Mouse (Mus musculus): Measurements from ENCODE around the gene Ago3. TPM values are rescaled to one million over a fixed set of nuclear protein-coding genes. Genes with fewer than 3 reads are reported as not detected.

Gene Ago3
- total RNA-seq, 1 experiment from 2014 or later, result 9.7 TPM

DNA sequence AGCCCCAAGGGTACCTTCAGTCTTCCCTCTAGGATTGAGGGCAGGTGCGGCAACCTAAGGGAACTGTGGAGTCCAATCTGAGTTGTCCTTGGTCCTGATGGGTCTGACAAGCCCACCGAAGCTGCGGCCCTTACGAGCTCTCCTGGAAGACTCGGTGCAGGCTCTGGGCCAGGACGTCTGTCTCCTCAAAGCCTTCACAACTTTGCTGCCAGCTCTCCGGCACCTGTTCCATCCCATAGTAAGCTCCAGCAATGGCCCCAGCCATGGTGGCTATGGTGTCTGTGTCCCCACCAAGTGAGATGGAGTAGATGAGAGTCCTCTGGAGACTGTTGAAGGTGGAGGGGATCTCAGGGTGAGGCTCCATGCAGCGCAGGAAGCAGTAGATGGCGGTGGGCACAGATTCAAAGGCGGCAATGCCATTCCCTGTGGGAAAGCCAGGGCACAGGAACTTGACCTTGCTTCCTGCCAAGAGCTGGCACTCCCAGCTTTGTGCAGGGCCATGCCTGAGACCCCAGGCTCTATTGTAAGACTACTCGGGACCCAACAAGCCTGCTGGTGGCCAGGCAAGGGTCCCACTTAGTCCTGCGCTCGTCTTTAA, 112.8 kb downstream of the Ago3 start:
- ATAC-seq (ENCODE audit: extremely low read depth, insufficient number of reproducible peaks, low FRiP score, poor library complexity, severe bottlenecking), result no peak

DNA sequence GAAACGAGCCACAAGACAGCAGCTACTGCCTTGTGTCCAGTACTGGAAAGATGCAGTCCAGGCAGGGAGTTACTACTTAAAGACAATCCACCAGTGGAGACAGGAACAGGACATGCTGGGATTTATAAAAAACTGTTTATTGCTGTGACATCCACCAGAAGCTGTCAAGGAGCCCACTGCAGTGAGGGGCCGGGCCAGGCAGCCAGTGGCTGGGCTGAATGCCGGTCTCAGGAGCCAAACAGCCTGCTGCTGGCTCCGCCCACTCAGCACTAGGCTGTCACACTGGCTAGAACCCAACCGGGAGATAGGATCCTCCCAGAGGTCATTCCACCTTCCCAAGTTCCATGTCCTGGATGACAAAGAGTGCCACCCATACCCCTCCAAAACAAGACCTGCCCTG, 113.4 kb downstream of the Ago3 start:
- ATAC-seq (ENCODE audit: extremely low read depth, insufficient number of reproducible peaks, low FRiP score, poor library complexity, severe bottlenecking), result no peak

DNA sequence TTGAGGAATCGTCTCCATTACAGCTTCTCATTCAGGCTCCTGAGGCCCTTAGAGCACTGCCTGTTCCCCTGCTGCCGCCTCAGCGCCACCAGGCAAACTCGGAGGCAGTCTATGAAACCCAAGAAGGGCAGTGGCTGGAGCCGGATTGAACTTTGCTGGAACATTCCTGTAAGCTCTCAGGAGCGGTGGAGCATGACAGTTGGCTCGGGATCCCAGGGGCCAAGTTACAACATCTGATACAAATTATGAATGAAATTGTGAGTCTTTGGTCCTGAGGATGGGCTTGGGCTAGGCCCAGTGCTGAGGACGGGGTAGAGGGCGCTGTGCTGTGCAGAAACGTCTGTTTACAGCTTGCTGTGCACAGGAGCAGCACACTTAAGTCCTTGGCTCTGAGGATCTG, 115.0 kb downstream of the Ago3 start:
- no peak for ATAC-seq (ENCODE audit: extremely low read depth, insufficient number of reproducible peaks, low FRiP score, poor library complexity, severe bottlenecking)

DNA sequence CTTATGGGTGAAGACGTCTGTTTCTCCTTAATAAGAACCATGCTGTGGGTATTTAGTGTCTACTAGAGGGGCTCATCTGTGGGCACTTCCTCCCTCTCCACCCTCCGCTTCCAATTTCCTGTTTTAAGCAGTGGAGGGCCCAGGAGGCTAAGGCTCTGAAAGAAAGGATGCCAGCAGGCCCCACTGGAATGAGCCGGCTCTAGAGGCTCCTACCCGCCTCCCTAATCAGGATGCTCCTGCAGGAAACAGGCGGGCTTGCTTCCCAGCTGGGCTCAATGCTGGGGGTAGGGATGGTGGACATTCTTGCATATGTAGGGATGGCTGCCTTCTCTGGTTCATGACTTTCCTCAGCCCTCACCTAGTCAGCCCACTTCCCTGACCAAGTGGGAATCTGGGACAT, 116.2 kb downstream of the Ago3 start:
- no peak for ATAC-seq (ENCODE audit: extremely low read depth, insufficient number of reproducible peaks, low FRiP score, poor library complexity, severe bottlenecking)

DNA sequence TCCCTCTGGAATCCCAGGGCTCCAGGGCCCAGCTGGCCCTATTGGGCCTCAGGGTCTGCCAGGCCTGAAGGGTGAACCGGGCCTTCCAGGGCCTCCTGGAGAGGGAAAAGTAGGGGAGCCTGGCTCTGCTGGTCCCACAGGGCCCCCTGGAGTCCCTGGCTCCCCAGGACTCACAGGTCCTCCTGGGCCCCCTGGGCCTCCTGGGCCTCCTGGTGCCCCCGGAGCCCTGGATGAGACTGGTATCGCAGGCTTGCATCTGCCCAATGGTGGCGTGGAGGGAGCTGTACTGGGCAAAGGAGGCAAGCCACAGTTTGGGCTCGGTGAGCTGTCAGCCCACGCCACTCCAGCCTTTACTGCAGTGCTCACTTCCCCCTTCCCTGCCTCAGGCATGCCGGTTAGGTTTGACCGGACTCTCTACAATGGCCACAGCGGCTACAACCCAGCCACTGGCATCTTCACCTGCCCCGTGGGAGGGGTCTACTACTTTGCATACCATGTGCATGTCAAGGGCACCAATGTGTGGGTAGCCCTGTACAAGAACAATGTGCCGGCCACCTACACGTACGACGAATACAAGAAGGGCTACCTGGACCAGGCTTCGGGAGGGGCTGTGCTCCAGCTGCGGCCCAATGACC, 117.7 kb downstream of the Ago3 start:
- ATAC-seq (ENCODE audit: extremely low read depth, insufficient number of reproducible peaks, low FRiP score, poor library complexity, severe bottlenecking), result no peak

DNA sequence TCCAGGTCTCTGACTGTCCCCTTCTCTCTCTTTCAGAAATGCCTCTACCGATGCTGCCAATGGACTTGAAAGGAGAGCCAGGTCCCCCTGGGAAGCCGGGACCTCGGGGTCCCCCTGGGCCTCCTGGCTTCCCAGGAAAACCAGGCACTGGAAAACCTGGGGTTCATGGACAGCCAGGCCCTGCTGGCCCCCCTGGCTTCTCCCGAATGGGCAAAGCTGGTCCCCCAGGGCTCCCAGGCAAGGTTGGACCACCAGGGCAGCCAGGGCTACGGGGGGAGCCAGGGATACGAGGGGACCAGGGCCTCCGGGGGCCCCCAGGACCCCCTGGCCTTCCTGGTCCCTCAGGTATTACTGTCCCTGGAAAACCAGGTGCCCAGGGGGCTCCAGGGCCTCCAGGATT, 119.0 kb downstream of the Ago3 start:
- ATAC-seq (ENCODE audit: extremely low read depth, insufficient number of reproducible peaks, low FRiP score, poor library complexity, severe bottlenecking), result no peak

DNA sequence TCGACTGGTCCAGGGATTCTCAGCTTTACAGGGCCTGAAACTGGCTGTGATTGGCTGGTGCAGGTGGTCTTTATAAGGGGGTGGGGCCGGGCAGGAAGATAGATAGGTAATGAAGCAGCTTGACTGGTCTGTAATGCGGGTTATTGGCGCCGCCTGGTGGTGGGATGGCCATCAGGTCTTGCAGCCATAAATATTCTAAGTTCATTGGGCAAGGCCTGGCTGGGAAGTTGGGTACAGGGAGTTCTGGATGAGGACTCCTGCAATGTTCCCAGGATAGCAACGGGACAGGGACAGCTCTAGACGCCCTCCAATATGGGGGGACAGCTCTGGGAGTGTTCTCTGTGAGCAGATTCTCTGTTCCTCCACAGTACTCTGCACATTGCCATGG, 119.4 kb downstream of the Ago3 start:
- peak; percentile 31; the same call in 1 of the 2 replicates for ATAC-seq (ENCODE audit: extremely low read depth, insufficient number of reproducible peaks, low FRiP score, poor library complexity, severe bottlenecking)

DNA sequence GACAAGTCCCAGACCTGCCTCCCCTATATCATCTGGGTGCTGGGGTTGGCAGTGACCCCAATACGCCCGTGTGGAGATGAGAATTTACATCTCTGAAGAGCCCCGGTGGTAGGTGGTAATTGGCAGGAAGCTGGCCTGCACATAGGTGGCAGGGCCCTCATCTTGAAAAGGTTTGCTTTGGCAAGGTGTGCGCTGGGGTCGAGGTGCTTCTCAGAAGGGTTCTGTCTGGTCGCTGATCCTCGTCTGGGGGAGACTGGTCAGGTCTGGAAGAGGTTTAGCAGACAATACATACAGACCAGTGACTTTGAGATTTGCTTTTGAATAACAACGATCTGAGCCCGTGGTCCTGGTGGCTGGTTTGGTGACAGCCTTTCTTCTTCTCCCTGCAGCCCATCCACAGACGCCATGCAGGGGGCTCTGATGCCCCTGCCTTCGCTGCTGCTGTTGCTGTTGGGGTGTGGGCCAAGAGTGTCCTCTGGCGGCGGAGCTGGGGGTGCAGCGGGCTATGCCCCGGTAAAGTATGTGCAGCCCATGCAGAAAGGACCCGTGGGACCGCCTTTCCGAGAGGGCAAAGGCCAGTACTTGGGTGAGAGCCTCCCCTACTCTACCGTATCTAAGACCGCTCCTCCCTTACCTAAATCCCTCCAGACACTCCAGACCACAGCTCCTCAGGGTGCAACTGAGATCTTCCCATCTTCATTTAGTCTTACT, 120.0 kb downstream of the Ago3 start:
- ATAC-seq (ENCODE audit: extremely low read depth, insufficient number of reproducible peaks, low FRiP score, poor library complexity, severe bottlenecking), result no peak

DNA sequence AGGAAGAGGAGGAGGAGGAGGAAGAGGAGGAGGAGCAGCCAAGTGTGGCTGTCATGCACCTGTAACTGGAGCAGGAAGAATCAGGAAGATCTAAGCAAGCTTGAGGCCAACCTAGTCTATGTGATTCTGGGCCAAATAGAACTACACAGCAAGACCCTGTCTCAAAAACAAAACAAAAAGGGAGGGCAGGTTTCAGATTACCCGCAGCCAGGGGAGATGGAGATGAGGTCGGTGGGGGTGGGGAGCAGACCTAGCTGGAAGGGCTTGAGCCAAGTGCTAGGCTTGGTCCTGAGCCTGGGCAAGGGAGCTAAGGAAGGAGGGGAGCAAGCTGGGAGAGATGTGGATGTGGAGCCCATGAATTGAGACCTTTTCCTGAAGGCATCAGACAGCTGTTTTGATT, 122.5 kb downstream of the Ago3 start:
- no peak for ATAC-seq (ENCODE audit: extremely low read depth, insufficient number of reproducible peaks, low FRiP score, poor library complexity, severe bottlenecking)

DNA sequence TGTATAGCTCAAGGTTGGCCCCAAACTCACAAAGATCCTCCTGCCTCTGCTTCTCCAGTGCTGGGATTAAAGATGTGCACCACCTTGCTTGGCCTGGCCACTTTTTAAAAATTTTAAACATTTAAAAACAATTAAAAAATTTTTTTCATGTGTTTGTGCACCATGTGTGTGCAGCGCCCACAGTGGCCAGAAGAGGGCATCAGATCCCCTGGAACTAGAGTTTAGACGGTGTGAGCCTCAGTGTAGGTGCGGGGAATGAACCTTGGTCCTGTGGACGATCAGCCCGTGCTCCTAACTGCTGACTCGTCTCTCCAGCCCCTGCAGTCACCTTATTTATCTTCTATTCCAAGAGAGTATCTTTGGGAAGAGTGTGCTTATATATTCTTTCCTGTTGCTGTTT, 123.3 kb downstream of the Ago3 start:
- ATAC-seq (ENCODE audit: extremely low read depth, insufficient number of reproducible peaks, low FRiP score, poor library complexity, severe bottlenecking), result no peak

DNA sequence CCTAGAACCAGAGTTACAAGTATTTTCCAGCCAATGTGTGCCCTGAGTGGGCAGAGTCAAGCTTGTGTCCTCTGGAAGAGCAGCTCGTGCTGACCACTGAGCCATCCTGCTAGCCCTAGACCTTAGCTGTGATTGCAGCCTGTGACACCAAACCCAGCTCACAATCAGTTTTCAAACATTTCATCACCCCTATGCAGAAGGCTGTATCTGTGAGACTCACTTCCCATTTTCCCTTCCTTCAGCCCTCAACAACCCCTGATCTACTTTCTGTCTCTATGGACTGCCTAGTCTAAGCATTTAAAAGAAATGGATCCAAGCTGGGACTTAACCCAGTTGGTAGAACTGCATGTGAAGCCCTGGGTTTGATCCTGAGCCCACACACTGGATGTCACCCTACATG, 123.9 kb downstream of the Ago3 start:
- no peak for ATAC-seq (ENCODE audit: extremely low read depth, insufficient number of reproducible peaks, low FRiP score, poor library complexity, severe bottlenecking)

DNA sequence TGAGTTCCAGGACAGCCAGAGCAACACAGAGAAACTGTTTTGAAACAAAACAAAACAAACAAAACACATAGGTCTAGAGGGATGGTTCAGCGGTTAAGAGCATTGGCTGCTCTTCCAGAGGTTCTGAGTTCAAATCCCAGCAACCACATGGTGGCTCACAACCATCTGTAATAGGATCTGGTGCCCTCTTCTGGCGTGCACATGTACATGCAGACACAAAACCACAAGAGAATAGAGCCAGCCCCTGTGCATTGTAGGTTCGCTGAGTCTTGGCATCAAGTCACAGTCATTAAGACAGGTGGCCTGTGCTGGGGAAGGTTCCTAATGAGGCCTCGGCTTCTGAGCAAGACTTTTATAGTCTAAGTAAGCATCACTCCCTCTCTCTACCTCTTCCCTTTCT, 125.5 kb downstream of the Ago3 start:
- no peak for ATAC-seq (ENCODE audit: extremely low read depth, insufficient number of reproducible peaks, low FRiP score, poor library complexity, severe bottlenecking)

DNA sequence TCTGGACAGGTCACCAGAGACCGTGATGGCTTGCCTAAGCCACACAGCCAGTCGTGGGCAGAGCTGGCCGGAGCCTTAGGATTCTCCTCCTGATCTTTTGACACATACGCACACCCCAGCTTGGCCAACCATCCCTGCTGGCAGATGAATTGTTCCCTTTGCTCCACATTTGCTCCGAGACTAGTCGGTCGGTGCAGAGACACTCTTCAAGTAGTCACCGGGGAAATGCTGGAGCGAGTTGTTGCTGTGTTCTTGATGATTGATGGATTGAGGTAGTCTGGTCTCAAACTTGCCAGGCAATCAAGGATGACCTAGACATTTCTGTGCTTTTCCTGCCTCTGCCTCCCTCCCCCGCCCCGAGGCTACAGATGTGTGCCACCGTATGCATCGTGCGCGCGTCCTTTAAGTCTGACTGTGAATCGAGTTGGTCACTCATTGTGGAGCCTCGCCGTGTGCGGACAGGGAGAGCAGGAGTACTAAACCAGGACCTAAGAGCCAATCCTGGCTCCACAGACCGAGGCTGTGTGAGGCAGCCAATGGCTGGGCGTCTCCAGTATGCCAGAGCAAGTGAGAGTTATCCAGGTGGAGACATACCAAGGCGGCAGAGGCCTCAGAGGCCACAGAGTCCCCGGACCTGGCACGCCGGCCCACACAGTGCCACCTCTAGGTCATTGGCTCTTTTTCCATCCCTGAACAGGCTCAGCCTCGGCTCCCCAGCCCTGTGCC, 127.6 kb downstream of the Ago3 start:
- ATAC-seq (ENCODE audit: extremely low read depth, insufficient number of reproducible peaks, low FRiP score, poor library complexity, severe bottlenecking), result no peak

DNA sequence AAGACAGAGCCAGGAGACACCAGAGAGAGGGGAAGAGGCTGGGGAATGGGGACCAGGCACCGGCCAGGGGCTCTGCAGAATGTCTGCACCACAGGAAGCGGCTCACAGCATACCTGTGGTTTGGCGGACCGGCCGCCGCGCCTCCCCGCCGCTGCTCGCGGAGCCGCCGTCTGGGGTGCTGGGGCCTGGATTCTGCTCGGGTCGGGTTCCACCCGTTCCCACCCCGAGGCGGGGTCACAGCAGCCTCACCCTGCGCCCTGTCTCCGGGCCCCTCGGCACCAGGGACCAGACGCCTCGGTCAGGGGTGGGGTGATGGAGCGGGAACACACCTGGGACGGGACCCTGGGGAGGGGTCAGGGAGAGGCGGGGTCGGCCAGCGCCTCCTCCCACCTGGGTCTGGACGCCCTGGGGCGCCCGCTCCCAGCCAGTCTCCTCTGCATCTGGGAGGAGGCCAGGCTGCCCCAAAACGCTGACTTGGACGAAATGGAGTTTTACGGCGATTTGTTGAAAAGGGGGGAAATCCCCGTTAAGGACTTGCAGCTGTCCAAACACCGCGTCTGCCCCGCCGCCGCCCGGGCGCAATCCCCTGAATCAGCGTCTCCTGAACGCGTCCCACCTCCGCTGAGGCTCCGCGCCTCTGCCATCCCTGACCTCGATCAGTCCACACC, 128.3 kb downstream of the Ago3 start:
- no peak for ATAC-seq (ENCODE audit: extremely low read depth, insufficient number of reproducible peaks, low FRiP score, poor library complexity, severe bottlenecking)

DNA sequence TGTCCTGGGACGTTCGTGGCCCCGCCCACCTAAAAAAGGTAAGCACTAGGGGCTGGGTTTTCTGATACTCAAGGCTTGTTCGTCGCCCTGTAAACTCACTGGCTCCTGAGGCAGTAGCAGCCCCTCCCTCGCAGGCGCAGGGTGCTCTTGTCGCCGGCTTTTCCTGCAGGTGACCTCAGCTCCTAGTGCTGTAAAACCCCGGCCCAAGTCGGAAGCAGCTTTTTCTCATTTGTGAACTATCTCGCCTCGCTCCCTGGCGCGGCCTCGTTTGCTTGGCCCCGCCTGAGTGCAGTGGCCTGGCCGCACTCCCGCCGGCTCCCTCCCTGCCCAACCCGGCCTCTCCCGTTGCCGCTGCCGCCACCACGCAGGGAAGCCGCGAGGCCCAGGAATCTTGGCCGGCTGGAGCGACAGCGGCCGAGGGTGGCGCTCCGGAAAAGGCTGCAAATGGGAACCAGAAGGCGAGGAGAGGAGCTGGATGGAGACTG, 132.7 kb downstream of the Ago3 start:
- no peak for ATAC-seq (ENCODE audit: extremely low read depth, insufficient number of reproducible peaks, low FRiP score, poor library complexity, severe bottlenecking)

DNA sequence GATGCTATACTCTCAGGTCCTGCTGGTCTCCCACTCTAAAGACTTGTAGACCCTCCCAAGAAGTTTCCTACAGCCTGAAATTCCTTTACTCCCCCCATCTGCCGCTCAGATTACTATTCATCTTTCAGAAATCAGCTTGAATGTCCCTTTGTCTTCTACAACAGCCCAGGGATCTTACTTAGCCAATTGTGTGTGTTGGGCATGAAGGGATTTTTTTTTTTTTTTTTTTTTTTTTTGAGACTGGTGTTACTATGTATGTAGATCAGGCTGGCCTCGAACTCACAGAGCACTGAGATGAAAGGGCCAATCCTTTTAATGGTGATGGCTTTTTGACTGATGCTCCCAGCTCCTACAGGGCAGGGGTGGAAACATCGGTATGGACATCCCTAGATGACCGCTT, 133.4 kb downstream of the Ago3 start:
- no peak for ATAC-seq (ENCODE audit: extremely low read depth, insufficient number of reproducible peaks, low FRiP score, poor library complexity, severe bottlenecking)

DNA sequence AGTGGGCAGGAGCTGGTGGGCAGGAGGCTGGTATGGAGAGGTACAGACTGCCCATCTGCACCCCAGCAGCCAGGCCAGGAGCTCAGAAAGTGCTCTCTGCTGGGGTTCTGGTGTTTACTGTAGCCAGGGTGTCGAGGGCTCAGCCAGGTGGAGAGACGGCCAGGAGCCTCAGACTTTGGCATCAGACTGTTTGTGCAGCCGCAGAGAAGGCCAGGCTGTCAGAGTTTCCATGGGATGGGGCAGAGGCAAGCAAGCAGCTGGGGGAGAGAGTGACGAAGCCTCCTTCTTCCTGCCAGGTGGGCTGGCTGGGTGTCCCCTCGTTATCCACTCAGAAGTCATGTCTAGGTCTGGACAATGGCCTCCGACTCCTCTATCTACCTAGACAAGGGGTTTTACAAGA, 134.2 kb downstream of the Ago3 start:
- ATAC-seq (ENCODE audit: extremely low read depth, insufficient number of reproducible peaks, low FRiP score, poor library complexity, severe bottlenecking), result no peak

DNA sequence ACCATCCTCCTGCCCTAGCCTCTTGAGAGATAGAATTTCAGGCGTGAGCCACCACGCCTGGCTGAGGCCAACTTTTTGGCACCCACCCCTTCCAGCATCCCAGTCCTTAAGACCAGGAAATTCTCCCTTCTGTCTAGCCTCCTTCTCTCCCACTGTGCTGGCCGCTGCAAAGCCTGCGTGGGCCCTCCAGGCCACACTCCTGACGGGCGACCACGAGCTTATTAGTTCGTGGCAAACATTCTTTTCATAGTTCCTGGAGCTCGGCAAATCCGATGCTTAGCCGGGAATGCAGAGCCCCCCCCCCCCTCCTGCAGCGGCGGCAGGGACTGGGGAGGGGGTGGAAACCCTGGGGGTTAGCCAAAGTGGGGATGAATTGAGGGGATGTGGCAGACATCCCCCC, 138.2 kb downstream of the Ago3 start:
- no peak for ATAC-seq (ENCODE audit: extremely low read depth, insufficient number of reproducible peaks, low FRiP score, poor library complexity, severe bottlenecking)

DNA sequence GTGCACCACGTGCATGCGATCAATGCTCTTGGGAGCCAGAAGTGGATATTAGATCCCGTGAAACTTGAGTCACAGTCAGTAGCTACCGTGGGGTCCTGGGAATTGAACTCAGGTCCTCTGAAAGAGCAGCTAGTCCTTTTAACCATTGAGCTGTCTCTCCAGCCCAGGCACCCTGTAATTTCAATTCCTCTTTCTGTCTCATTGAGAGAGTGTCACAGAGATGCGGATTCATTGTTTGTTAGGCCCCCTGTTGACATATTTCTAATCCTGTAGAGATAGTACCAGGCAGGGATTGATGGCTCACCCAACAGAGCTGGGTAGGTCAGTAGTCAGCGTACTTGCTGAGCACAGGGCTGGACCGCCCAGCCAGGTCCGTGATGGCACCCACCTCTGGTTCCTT, 139.0 kb downstream of the Ago3 start:
- no peak for ATAC-seq (ENCODE audit: extremely low read depth, insufficient number of reproducible peaks, low FRiP score, poor library complexity, severe bottlenecking)
